Mouse (Mus musculus): ENCODE results near the gene Tle1.

The Tle1 gene

GRCm38 (mm10) chr4:72200559-72201409, at the start of gene Tle1:
Gene Tle1 (minus strand): TSS chr4:72200919.
- peak; percentile 97 for DNase-seq (ENCODE audit: low read depth, low spot score)

GRCm38 (mm10) chr4:72233584-72234219, 33.0 kb upstream of the Tle1 start:
- no peak for DNase-seq (ENCODE audit: low read depth, low spot score)

GRCm38 (mm10) chr4:72232206-72232605, 31.5 kb upstream of the Tle1 start:
- no peak for DNase-seq (ENCODE audit: low read depth, low spot score)

GRCm38 (mm10) chr4:72230832-72231231, 30.1 kb upstream of the Tle1 start:
- no peak for DNase-seq (ENCODE audit: low read depth, low spot score)

- no peak for DNase-seq (ENCODE audit: low read depth, low spot score)
Measured at GRCm38 (mm10) chr4:72221629-72222028, 20.9 kb upstream of the Tle1 start.

- no peak for DNase-seq (ENCODE audit: low read depth, low spot score)
Measured at GRCm38 (mm10) chr4:72204420-72205045, 3.8 kb upstream of the Tle1 start.

GRCm38 (mm10) chr4:72201521-72201991, 837 bp upstream of the Tle1 start:
- peak; percentile 46 for DNase-seq (ENCODE audit: low read depth, low spot score)

- peak; percentile 32 for DNase-seq (ENCODE audit: low read depth, low spot score)
Measured at GRCm38 (mm10) chr4:72199571-72200558, 854 bp downstream of the Tle1 start.

GRCm38 (mm10) chr4:72198877-72199411, 1.8 kb downstream of the Tle1 start:
- peak; percentile 80 for DNase-seq (ENCODE audit: low read depth, low spot score)

- no peak for DNase-seq (ENCODE audit: low read depth, low spot score)
Measured at GRCm38 (mm10) chr4:72197888-72198605, 2.7 kb downstream of the Tle1 start.

- DNase-seq (ENCODE audit: low read depth, low spot score), result no peak
Measured at GRCm38 (mm10) chr4:72195116-72195835, 5.4 kb downstream of the Tle1 start.

GRCm38 (mm10) chr4:72193276-72193675, 7.4 kb downstream of the Tle1 start:
- DNase-seq (ENCODE audit: low read depth, low spot score), result no peak

- no peak for DNase-seq (ENCODE audit: low read depth, low spot score)
Measured at GRCm38 (mm10) chr4:72184476-72184875, 16.2 kb downstream of the Tle1 start.

GRCm38 (mm10) chr4:72182343-72182988, 18.3 kb downstream of the Tle1 start:
- no peak for DNase-seq (ENCODE audit: low read depth, low spot score)

- DNase-seq (ENCODE audit: low read depth, low spot score), result no peak
Measured at GRCm38 (mm10) chr4:72175943-72176342, 24.8 kb downstream of the Tle1 start.

GRCm38 (mm10) chr4:72168267-72168666, 32.5 kb downstream of the Tle1 start:
- peak; percentile 38 for DNase-seq (ENCODE audit: low read depth, low spot score)

GRCm38 (mm10) chr4:72167761-72168229, 32.9 kb downstream of the Tle1 start:
- peak; percentile 58 for DNase-seq (ENCODE audit: low read depth, low spot score)

GRCm38 (mm10) chr4:72167171-72167570, 33.5 kb downstream of the Tle1 start:
- no peak for DNase-seq (ENCODE audit: low read depth, low spot score)

- no peak for DNase-seq (ENCODE audit: low read depth, low spot score)
Measured at GRCm38 (mm10) chr4:72166561-72166960, 34.2 kb downstream of the Tle1 start.
